Mouse (Mus musculus): ENCODE measurements around the gene Ankrd39. TPM values are rescaled to one million over a fixed set of nuclear protein-coding genes. Genes with fewer than 3 reads are reported as not detected.

Ankrd39 gene
- polyA plus RNA-seq, 1 experiment from 2014 or later: 22.0 TPM

GRCm38 (mm10) chr1:36496719-36497118 lies 50.5 kb downstream of the Ankrd39 start:
- DNase-seq (ENCODE audit: low spot score) (peak; percentile 38), ATAC-seq (replicated peaks; ENCODE audit: low FRiP score, low read depth) (no peak)
- Histone ChIP-seq H3K4me3 (replicated peaks; ENCODE audit: low read depth, low read length) (no peak overlapping the region), H3K27ac (no peak overlapping the region), H3K4me1 (replicated peaks; ENCODE audit: insufficient read depth, low read length) (no peaks in the 10 kb centered on the region), H3K27me3 (ENCODE audit: insufficient read depth, low read length) (no peaks in the 10 kb centered on the region), H3K4me2 (ENCODE audit: low read length) (no peak overlapping the region), H3K9me3 (replicated peaks; ENCODE audit: low read length) (no peaks in the 10 kb centered on the region), H3K36me3 (ENCODE audit: insufficient read depth, low read length) (peaks cover 21% of the 10 kb centered on the region), H3K9ac (ENCODE audit: low read depth, low read length) (no peak overlapping the region)
- WGBS: 38% methylated on average over 2 of the region's 2 CpGs
- peak; percentile 55 for TF ChIP-seq CTCF (IDR thresholded peaks at IDR 0.05; ENCODE audit: low read depth)

DNA sequence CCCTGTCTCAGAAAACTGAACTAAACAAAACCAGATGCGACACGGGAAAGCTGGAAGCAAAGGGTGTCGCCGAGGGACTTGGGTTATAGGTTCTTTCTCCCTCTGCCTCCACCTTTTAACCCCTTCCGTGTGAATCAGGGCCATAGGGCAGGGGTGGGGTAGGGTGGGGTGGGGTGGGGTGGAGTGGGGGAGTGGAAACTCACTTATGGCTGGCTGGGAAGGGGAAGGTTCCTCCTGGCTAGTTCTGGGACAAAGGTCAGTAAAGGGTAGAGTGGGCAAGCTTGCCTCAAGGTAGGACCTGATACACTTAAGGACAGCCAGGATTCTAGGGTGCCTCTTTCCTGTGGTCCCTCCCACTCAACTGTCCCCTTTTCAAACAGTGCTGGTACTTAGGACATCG lies 53.9 kb downstream of the Ankrd39 start:
- Histone ChIP-seq H3K4me1 (replicated peaks; ENCODE audit: insufficient read depth, low read length) (no peaks in the 10 kb centered on the region), H3K9ac (ENCODE audit: low read depth, low read length) (no peak overlapping the region), H3K27ac (no peak overlapping the region), H3K4me3 (replicated peaks; ENCODE audit: low read depth, low read length) (no peak overlapping the region), H3K4me2 (ENCODE audit: low read length) (no peak overlapping the region), H3K9me3 (replicated peaks; ENCODE audit: low read length) (no peaks in the 10 kb centered on the region), H3K36me3 (ENCODE audit: insufficient read depth, low read length) (peaks cover 1% of the 10 kb centered on the region; the same call in 1 of the 2 replicates), H3K27me3 (ENCODE audit: insufficient read depth, low read length) (no peaks in the 10 kb centered on the region)
- DNase-seq (ENCODE audit: low spot score): no peak
- no peak for TF ChIP-seq CTCF (IDR thresholded peaks at IDR 0.05; ENCODE audit: low read depth)
- no peak for ATAC-seq (replicated peaks; ENCODE audit: low FRiP score, low read depth)
- WGBS: 61% methylated on average over 6 of the region's 6 CpGs

GRCm38 (mm10) chr1:36492416-36493139 lies 54.7 kb downstream of the Ankrd39 start:
- Histone ChIP-seq H3K9ac (ENCODE audit: low read depth, low read length) (no peak overlapping the region), H3K27me3 (ENCODE audit: insufficient read depth, low read length) (no peaks in the 10 kb centered on the region), H3K27ac (no peak overlapping the region), H3K9me3 (replicated peaks; ENCODE audit: low read length) (no peaks in the 10 kb centered on the region), H3K4me2 (ENCODE audit: low read length) (no peak overlapping the region), H3K4me3 (replicated peaks; ENCODE audit: low read depth, low read length) (no peak overlapping the region), H3K4me1 (replicated peaks; ENCODE audit: insufficient read depth, low read length) (no peaks in the 10 kb centered on the region), H3K36me3 (ENCODE audit: insufficient read depth, low read length) (no peaks in the 10 kb centered on the region)
- TF ChIP-seq CTCF (IDR thresholded peaks at IDR 0.05; ENCODE audit: low read depth): peak; percentile 87
- peak; percentile 88 for DNase-seq (ENCODE audit: low spot score)
- WGBS: 34% methylated on average over 9 of the region's 9 CpGs
- peak; percentile 92 for ATAC-seq (replicated peaks; ENCODE audit: low FRiP score, low read depth)

DNA sequence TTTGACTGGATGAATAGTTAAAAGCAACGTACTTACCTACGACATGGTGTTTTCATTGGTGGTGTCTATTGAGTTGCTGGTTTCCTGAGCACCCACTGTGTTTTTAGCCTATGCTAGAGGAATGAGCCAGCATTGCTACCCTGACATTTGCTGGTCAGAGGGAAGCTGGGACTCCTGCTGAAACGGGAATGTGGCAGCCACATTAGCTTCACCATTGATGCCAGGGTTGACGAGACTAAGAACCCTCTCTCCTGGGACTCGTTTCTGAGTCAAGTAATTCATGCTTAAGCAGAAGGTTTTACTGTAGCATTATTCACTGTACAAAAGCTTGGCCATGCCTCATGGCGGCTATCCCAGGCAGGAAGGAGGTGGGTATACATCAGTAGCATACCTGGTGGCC lies 57.6 kb downstream of the Ankrd39 start:
- Histone ChIP-seq H3K9me3 (replicated peaks; ENCODE audit: low read length) (no peaks in the 10 kb centered on the region), H3K4me3 (replicated peaks; ENCODE audit: low read depth, low read length) (no peak overlapping the region), H3K27ac (no peak overlapping the region), H3K4me2 (ENCODE audit: low read length) (no peak overlapping the region), H3K4me1 (replicated peaks; ENCODE audit: insufficient read depth, low read length) (no peaks in the 10 kb centered on the region), H3K9ac (ENCODE audit: low read depth, low read length) (no peak overlapping the region), H3K36me3 (ENCODE audit: insufficient read depth, low read length) (no peaks in the 10 kb centered on the region), H3K27me3 (ENCODE audit: insufficient read depth, low read length) (no peaks in the 10 kb centered on the region)
- ATAC-seq (replicated peaks; ENCODE audit: low FRiP score, low read depth): no peak
- WGBS: 83% methylated on average over 6 of the region's 6 CpGs
- no peak for TF ChIP-seq CTCF (IDR thresholded peaks at IDR 0.05; ENCODE audit: low read depth)
- DNase-seq (ENCODE audit: low spot score): no peak

Small RNA genes lying within 50 kb of the gene (microRNA-seq; reads per million reads assigned to microRNA genes)
- not detected for gene Gm47280

Other genes with a start within 250 kb of the Ankrd39 start
- gene Arid5a, start 239.7 kb downstream of the Ankrd39 start, polyA plus RNA-seq (2015; fragmentation: Nextera tagmentation; extraction: Ambion mirVana): 6.7 and 7.4 TPM in 2 replicates
- gene Kansl3, start 178.3 kb downstream of the Ankrd39 start, polyA plus RNA-seq (2015; fragmentation: Nextera tagmentation; extraction: Ambion mirVana): 30.0 and 32.3 TPM in 2 replicates
- 0.28 and 0.47 TPM in 2 replicates for gene Fer1l5, start 175.2 kb downstream of the Ankrd39 start, polyA plus RNA-seq (2015; fragmentation: Nextera tagmentation; extraction: Ambion mirVana)
- 35.9 and 38.3 TPM in 2 replicates for gene Lman2l, start 102.2 kb downstream of the Ankrd39 start, polyA plus RNA-seq (2015; fragmentation: Nextera tagmentation; extraction: Ambion mirVana)
- gene Cnnm4, start 75.8 kb downstream of the Ankrd39 start, polyA plus RNA-seq (2015; fragmentation: Nextera tagmentation; extraction: Ambion mirVana): 9.4 and 10.9 TPM in 2 replicates
- 3.4 and 3.8 TPM in 2 replicates for gene Cnnm3, start 35.6 kb downstream of the Ankrd39 start, polyA plus RNA-seq (2015; fragmentation: Nextera tagmentation; extraction: Ambion mirVana)
- gene Ankrd23, start 10.6 kb downstream of the Ankrd39 start, polyA plus RNA-seq (2015; fragmentation: Nextera tagmentation; extraction: Ambion mirVana): 8.7 and 10.9 TPM in 2 replicates
- gene Gm42417, start 8.0 kb downstream of the Ankrd39 start, polyA plus RNA-seq (2015; fragmentation: Nextera tagmentation; extraction: Ambion mirVana): not detected in 2 replicates
- 13.5 and 14.7 TPM in 2 replicates for gene Sema4c, start 10.9 kb upstream of the Ankrd39 start, polyA plus RNA-seq (2015; fragmentation: Nextera tagmentation; extraction: Ambion mirVana)
- 1.0 and 1.6 TPM in 2 replicates for gene Fam178b, start 135.7 kb upstream of the Ankrd39 start, polyA plus RNA-seq (2015; fragmentation: Nextera tagmentation; extraction: Ambion mirVana)
- 1,072 and 1,147 TPM in 2 replicates for gene Cox5b, start 144.0 kb upstream of the Ankrd39 start, polyA plus RNA-seq (2015; fragmentation: Nextera tagmentation; extraction: Ambion mirVana)
- gene 4933424G06Rik, start 162.7 kb upstream of the Ankrd39 start, polyA plus RNA-seq (2015; fragmentation: Nextera tagmentation; extraction: Ambion mirVana): 0.11 TPM in 1 of 2 replicates, not detected in the other
- 77.8 and 92.8 TPM in 2 replicates for gene Actr1b, start 167.0 kb upstream of the Ankrd39 start, polyA plus RNA-seq (2015; fragmentation: Nextera tagmentation; extraction: Ambion mirVana)
- gene Zap70, start 214.4 kb upstream of the Ankrd39 start, polyA plus RNA-seq (2015; fragmentation: Nextera tagmentation; extraction: Ambion mirVana): 0.17 and 0.51 TPM in 2 replicates